8 mouse cellular contexts compared by ENCODE assay signal in genomic region chr11:79992592-79993355, GRCm38 (mm10). TPM values are rescaled to one million over a fixed set of nuclear protein-coding genes. Genes with fewer than 3 reads are reported as not detected.
DNase-seq lines count a peak whose midpoint lies in the region; ATAC-seq and TF ChIP-seq lines count a peak whose summit lies in the region.

Suz12 (plus strand) TSS chr11:79993106.

- H3K4me2 ChIP-seq in forebrain, embryonic 15.5 days (replicated peaks), result peak within 1 kb of the TSS; percentile 87

- peak within 1 kb of the TSS; percentile 99 for H3K27ac ChIP-seq in ES-E14 (ENCODE audit: insufficient read depth, low read depth, low read length, poor library complexity, severe bottlenecking)
- peak within 1 kb of the TSS; percentile 99 for H3K27ac ChIP-seq in forebrain, embryonic 15.5 days (replicated peaks)

- peaks cover 2 to 11% of the 10 kb centered on the region in 2 experiments; a peak in 2 of 4 replicates for H3K4me1 ChIP-seq in ES-E14 (ENCODE audit: control insufficient read depth in 2 of 2, insufficient read depth in 2 of 2, low read length in 2 of 2, poor library complexity in 1 of 2)
- H3K4me1 ChIP-seq in forebrain, embryonic 15.5 days, result peaks cover 12% of the 10 kb centered on the region
- H3K4me1 ChIP-seq in lung, adult 2 months (ENCODE audit: control insufficient read depth, insufficient read depth, low read length), result no peaks in the 10 kb centered on the region

- in situ Hi-C loops in ES-E14 (cut with MboI; ENCODE audit: low sequenced_read_pairs in 2 of 2, unreplicated experiment in 2 of 2), result no loop called here

- H3K9me3 ChIP-seq in ES-E14 (ENCODE audit: control insufficient read depth, insufficient read depth, low read depth, low read length), result no peaks in the 10 kb centered on the region
- no peaks in the 10 kb centered on the region for H3K9me3 ChIP-seq in forebrain, embryonic 15.5 days

- H3K4me3 ChIP-seq in ES-E14 (ENCODE audit: insufficient read depth in 1 of 2, low read depth in 1 of 2, low read length in 2 of 2, poor library complexity in 1 of 2, severe bottlenecking in 1 of 2), result peak within 1 kb of the TSS; percentile 77 to 98
- H3K4me3 ChIP-seq in forebrain, embryonic 15.5 days, result peak within 1 kb of the TSS; percentile 98
- peak within 1 kb of the TSS; percentile 93 for H3K4me3 ChIP-seq in lung, adult 2 months (replicated peaks; ENCODE audit: extremely low read depth, low read depth, low read length)

- peak; percentile 90; the same call in 1 of the 2 replicates for TF ChIP-seq POLR2A in lung, adult 2 months (IDR thresholded peaks at IDR 0.05; ENCODE audit: borderline replicate concordance, extremely low read depth, low read depth, low read length)

- peak within 1 kb of the TSS; percentile 99 for H3K9ac ChIP-seq in ES-E14 (ENCODE audit: insufficient read depth, low read depth, low read length, poor library complexity, severe bottlenecking)
- H3K9ac ChIP-seq in forebrain, embryonic 15.5 days (replicated peaks), result peak within 1 kb of the TSS; percentile 94

- no peaks in the 10 kb centered on the region for H3K27me3 ChIP-seq in forebrain, embryonic 15.5 days

- DNase-seq in ES-E14 (ENCODE audit: low read depth, low spot score), result peak; percentile 92
- DNase-seq in cerebellum, adult 11-12 months, result peak; percentile 96
- DNase-seq in heart, postnatal 25 days (ENCODE audit: low spot score), result peak; percentile 92
- DNase-seq in layer of hippocampus, adult 18-20 months (ENCODE audit: low spot score in 2 of 2), result peak; percentile 93 to 94
- peak; percentile 90 for DNase-seq in lung, adult 2 months
- peak; percentile 90 for DNase-seq in thymus, adult 18-20 months

- ATAC-seq in forebrain, embryonic 15.5 days (replicated peaks), result peak; percentile 96
- peak; percentile 91 for ATAC-seq in neutrophil, adult 5-6 weeks (ENCODE audit: extremely low read depth, insufficient number of reproducible peaks, low FRiP score, poor library complexity, severe bottlenecking)

- WGBS in forebrain, embryonic 15.5 days, result under 1% methylated on average over 64 of the region's 74 CpGs
- WGBS in lung, adult 2 months, result 1% methylated on average over 64 of the region's 74 CpGs

- no peak for TF ChIP-seq CTCF in lung, adult 2 months (IDR thresholded peaks at IDR 0.05; ENCODE audit: insufficient read depth, low read length)

- intact Hi-C loops in heart, postnatal 25 days (cut with DNase I), result loop anchor here (2.0 kb wide), 1 partner anchor 28 kb away; no protein-coding TSS in a partner anchor

- H3K36me3 ChIP-seq in ES-E14 (ENCODE audit: control insufficient read depth, insufficient read depth, low read length, poor library complexity, severe bottlenecking), result peaks cover 2% of the 10 kb centered on the region; the same call in 1 of the 2 replicates
- peaks cover 5% of the 10 kb centered on the region; the same call in 1 of the 2 replicates for H3K36me3 ChIP-seq in forebrain, embryonic 15.5 days

TF ChIP-seq in ES-E14, 5 proteins besides CTCF, POLR2A, EP300 and RAD21:
- TF ChIP-seq ZNF384 (IDR thresholded peaks at IDR 0.05; ENCODE audit: low read depth, low read length) (peak; percentile 85), CHD2 (IDR thresholded peaks at IDR 0.05; ENCODE audit: low read depth, low read length) (no peak), HCFC1 (IDR thresholded peaks at IDR 0.05; ENCODE audit: borderline replicate concordance, insufficient read depth, low read length) (peak; percentile 12; the same call in 1 of the 2 replicates)

RNA-seq across cellular contexts. Expression of gene Suz12, which starts in this region (rescaled TPM):
- total RNA-seq in ES-E14 (2012; rRNA removed), result 56.0 and 93.2 TPM in 2 replicates
- polyA plus RNA-seq in forebrain, embryonic 15.5 days (2015; fragmentation: Nextera tagmentation; extraction: Ambion mirVana), result 21.1 and 24.2 TPM in 2 replicates
- 10 to 100 TPM; 24.9 to 27.2 TPM for total RNA-seq in heart, postnatal 25 days (2021)
- total RNA-seq in layer of hippocampus, adult 18-20 months (2021), result 10 to 100 TPM; 36.9 to 37.0 TPM
- 3.3 and 5.1 TPM in 2 replicates for polyA plus RNA-seq in lung, adult 2 months (2012; rRNA removed)
- total RNA-seq in neutrophil, adult 5-6 weeks (2017), result 45.4 and 48.1 TPM in 2 replicates

Comparison
In these comparisons a context has a peak if more than half of its experiments do, and no peak if none do; other contexts are left out.
1. Peak in every context shown above with its lines: DNase-seq, ATAC-seq, H3K4me3 ChIP-seq and H3K27ac ChIP-seq.